Mouse (Mus musculus): ENCODE results near the gene Gpx8. TPM values are rescaled to one million over a fixed set of nuclear protein-coding genes. Genes with fewer than 3 reads are reported as not detected.

The Gpx8 gene
- polyA plus RNA-seq, 1 experiment from 2014 or later = 172 TPM

GRCm38 (mm10) chr13:113055826-113056225 lies 9.6 kb upstream of the Gpx8 start:
- WGBS = 25% methylated on average over 8 of the region's 8 CpGs
- H3K9me3 ChIP-seq (ENCODE audit: control insufficient read depth, low read length) = no peaks in the 10 kb centered on the region
- H3K27me3 ChIP-seq (ENCODE audit: control insufficient read depth, insufficient read depth, low read depth, low read length) = no peaks in the 10 kb centered on the region
- no peak overlapping the region for H3K27ac ChIP-seq (ENCODE audit: low read length)
- no peaks in the 10 kb centered on the region for H3K36me3 ChIP-seq (ENCODE audit: control insufficient read depth, insufficient read depth, low read length)
- H3K4me1 ChIP-seq (replicated peaks; ENCODE audit: control insufficient read depth, insufficient read depth, low read length) = no peaks in the 10 kb centered on the region
- no peak overlapping the region for H3K4me2 ChIP-seq (ENCODE audit: low read depth, low read length)
- no peak for ATAC-seq (ENCODE audit: low read depth)
- no peak overlapping the region for H3K4me3 ChIP-seq (ENCODE audit: low read length)
- no peak overlapping the region for H3K9ac ChIP-seq (ENCODE audit: low read length)

GRCm38 (mm10) chr13:113054230-113054629 lies 8.0 kb upstream of the Gpx8 start:
- H3K9me3 ChIP-seq (ENCODE audit: control insufficient read depth, low read length) = no peaks in the 10 kb centered on the region
- no peak overlapping the region for H3K4me3 ChIP-seq (ENCODE audit: low read length)
- no peak for ATAC-seq (ENCODE audit: low read depth)
- H3K36me3 ChIP-seq (ENCODE audit: control insufficient read depth, insufficient read depth, low read length) = no peaks in the 10 kb centered on the region
- no peak overlapping the region for H3K9ac ChIP-seq (ENCODE audit: low read length)
- WGBS = 82% methylated on average over 8 of the region's 8 CpGs
- no peak overlapping the region for H3K27ac ChIP-seq (ENCODE audit: low read length)
- no peaks in the 10 kb centered on the region for H3K4me1 ChIP-seq (replicated peaks; ENCODE audit: control insufficient read depth, insufficient read depth, low read length)
- H3K4me2 ChIP-seq (ENCODE audit: low read depth, low read length) = no peak overlapping the region
- no peaks in the 10 kb centered on the region for H3K27me3 ChIP-seq (ENCODE audit: control insufficient read depth, insufficient read depth, low read depth, low read length)

- Histone ChIP-seq H3K27me3 (ENCODE audit: control insufficient read depth, insufficient read depth, low read depth, low read length) (no peaks in the 10 kb centered on the region), H3K36me3 (ENCODE audit: control insufficient read depth, insufficient read depth, low read length) (peaks cover 5% of the 10 kb centered on the region), H3K4me3 (ENCODE audit: low read length) (no peak overlapping the region), H3K27ac (ENCODE audit: low read length) (no peak overlapping the region), H3K4me1 (replicated peaks; ENCODE audit: control insufficient read depth, insufficient read depth, low read length) (peaks cover 9% of the 10 kb centered on the region; the same call in 1 of the 2 replicates), H3K4me2 (ENCODE audit: low read depth, low read length) (no peak overlapping the region), H3K9ac (ENCODE audit: low read length) (no peak overlapping the region), H3K9me3 (ENCODE audit: control insufficient read depth, low read length) (no peaks in the 10 kb centered on the region)
- 43% methylated on average over 3 of the region's 3 CpGs for WGBS
- ATAC-seq (ENCODE audit: low read depth) = no peak
Observed at GRCm38 (mm10) chr13:113047647-113048046, 1.4 kb upstream of the Gpx8 start.

GRCm38 (mm10) chr13:113047018-113047417 lies 808 bp upstream of the Gpx8 start:
- peak; percentile 8; the same call in 1 of the 2 replicates for ATAC-seq (ENCODE audit: low read depth)
- Histone ChIP-seq H3K27me3 (ENCODE audit: control insufficient read depth, insufficient read depth, low read depth, low read length) (no peaks in the 10 kb centered on the region), H3K4me1 (replicated peaks; ENCODE audit: control insufficient read depth, insufficient read depth, low read length) (peaks cover 9% of the 10 kb centered on the region; the same call in 1 of the 2 replicates), H3K9ac (ENCODE audit: low read length) (no peak overlapping the region), H3K4me3 (ENCODE audit: low read length) (no peak overlapping the region), H3K9me3 (ENCODE audit: control insufficient read depth, low read length) (no peaks in the 10 kb centered on the region), H3K36me3 (ENCODE audit: control insufficient read depth, insufficient read depth, low read length) (peaks cover 8% of the 10 kb centered on the region), H3K27ac (ENCODE audit: low read length) (no peak overlapping the region), H3K4me2 (ENCODE audit: low read depth, low read length) (no peak overlapping the region)

- peak overlapping the region; percentile 83 for H3K27ac ChIP-seq (ENCODE audit: low read length)
- H3K36me3 ChIP-seq (ENCODE audit: control insufficient read depth, insufficient read depth, low read length) = peaks cover 9% of the 10 kb centered on the region
- no peaks in the 10 kb centered on the region for H3K27me3 ChIP-seq (ENCODE audit: control insufficient read depth, insufficient read depth, low read depth, low read length)
- H3K9ac ChIP-seq (ENCODE audit: low read length) = peak overlapping the region; percentile 71
- 3% methylated on average over 18 of the region's 18 CpGs for WGBS
- H3K4me1 ChIP-seq (replicated peaks; ENCODE audit: control insufficient read depth, insufficient read depth, low read length) = peaks cover 9% of the 10 kb centered on the region; the same call in 1 of the 2 replicates
- no peaks in the 10 kb centered on the region for H3K9me3 ChIP-seq (ENCODE audit: control insufficient read depth, low read length)
- peak overlapping the region; percentile 59 for H3K4me3 ChIP-seq (ENCODE audit: low read length)
- ATAC-seq (ENCODE audit: low read depth) = no peak
- H3K4me2 ChIP-seq (ENCODE audit: low read depth, low read length) = peak overlapping the region; percentile 78
Observed at GRCm38 (mm10) chr13:113045458-113046110, 626 bp downstream of the Gpx8 start.

GRCm38 (mm10) chr13:113044876-113045275 lies 1.3 kb downstream of the Gpx8 start:
- Histone ChIP-seq H3K27ac (ENCODE audit: low read length) (0 out of 2 replicates have a peak overlapping the region, but pooled peaks have one; percentile 19), H3K27me3 (ENCODE audit: control insufficient read depth, insufficient read depth, low read depth, low read length) (no peaks in the 10 kb centered on the region), H3K4me2 (ENCODE audit: low read depth, low read length) (peak overlapping the region; percentile 78), H3K9ac (ENCODE audit: low read length) (peak overlapping the region; percentile 71), H3K9me3 (ENCODE audit: control insufficient read depth, low read length) (no peaks in the 10 kb centered on the region), H3K4me1 (replicated peaks; ENCODE audit: control insufficient read depth, insufficient read depth, low read length) (peaks cover 9% of the 10 kb centered on the region; the same call in 1 of the 2 replicates), H3K36me3 (ENCODE audit: control insufficient read depth, insufficient read depth, low read length) (peaks cover 9% of the 10 kb centered on the region), H3K4me3 (ENCODE audit: low read length) (peak overlapping the region; percentile 59)
- ATAC-seq (ENCODE audit: low read depth) = no peak
- WGBS = 16% methylated on average over 3 of the region's 3 CpGs

GRCm38 (mm10) chr13:113035852-113036251 lies 10.4 kb downstream of the Gpx8 start:
- peak; percentile 91 for ATAC-seq (ENCODE audit: low read depth)
- WGBS = 0% methylated on average over 4 of the region's 4 CpGs
- peaks cover 25% of the 10 kb centered on the region for H3K27me3 ChIP-seq (ENCODE audit: control insufficient read depth, insufficient read depth, low read depth, low read length)

GRCm38 (mm10) chr13:113034950-113035421 lies 11.2 kb downstream of the Gpx8 start, which contains the start of gene Cdc20b:
Gene Cdc20b (plus strand): TSS chr13:113035111.
- peak; percentile 57; the same call in 1 of the 2 replicates for ATAC-seq (ENCODE audit: low read depth)
- Histone ChIP-seq H3K36me3 (ENCODE audit: control insufficient read depth, insufficient read depth, low read length) (no peaks in the 10 kb centered on the region), H3K4me2 (ENCODE audit: low read depth, low read length) (peak within 1 kb of the TSS; percentile 99), H3K4me3 (ENCODE audit: low read length) (peak within 1 kb of the TSS; percentile 64), H3K9ac (ENCODE audit: low read length) (peak within 1 kb of the TSS; percentile 70), H3K27me3 (ENCODE audit: control insufficient read depth, insufficient read depth, low read depth, low read length) (peaks cover 27% of the 10 kb centered on the region), H3K4me1 (replicated peaks; ENCODE audit: control insufficient read depth, insufficient read depth, low read length) (peaks cover 23% of the 10 kb centered on the region), H3K9me3 (ENCODE audit: control insufficient read depth, low read length) (no peaks in the 10 kb centered on the region), H3K27ac (ENCODE audit: low read length) (no peak within 1 kb of the TSS)
- WGBS = under 1% methylated on average over 46 of the region's 46 CpGs

More at GRCm38 (mm10) chr13:113035852-113036251, 10.4 kb downstream of the Gpx8 start:
- Histone ChIP-seq H3K9me3 (ENCODE audit: control insufficient read depth, low read length) (no peaks in the 10 kb centered on the region), H3K9ac (ENCODE audit: low read length) (no peak overlapping the region), H3K4me1 (replicated peaks; ENCODE audit: control insufficient read depth, insufficient read depth, low read length) (peaks cover 23% of the 10 kb centered on the region), H3K4me2 (ENCODE audit: low read depth, low read length) (peak overlapping the region; percentile 99), H3K4me3 (ENCODE audit: low read length) (peak overlapping the region; percentile 64), H3K36me3 (ENCODE audit: control insufficient read depth, insufficient read depth, low read length) (no peaks in the 10 kb centered on the region), H3K27ac (ENCODE audit: low read length) (no peak overlapping the region)

GRCm38 (mm10) chr13:113034271-113034886 lies 11.8 kb downstream of the Gpx8 start:
- peak overlapping the region; percentile 99 for H3K4me2 ChIP-seq (ENCODE audit: low read depth, low read length)
- H3K27ac ChIP-seq (ENCODE audit: low read length) = no peak overlapping the region
- no peaks in the 10 kb centered on the region for H3K36me3 ChIP-seq (ENCODE audit: control insufficient read depth, insufficient read depth, low read length)
- H3K4me3 ChIP-seq (ENCODE audit: low read length) = peak overlapping the region; percentile 64
- ATAC-seq (ENCODE audit: low read depth) = no peak
- WGBS = 1% methylated on average over 11 of the region's 11 CpGs
- H3K27me3 ChIP-seq (ENCODE audit: control insufficient read depth, insufficient read depth, low read depth, low read length) = peaks cover 27% of the 10 kb centered on the region
- H3K9me3 ChIP-seq (ENCODE audit: control insufficient read depth, low read length) = no peaks in the 10 kb centered on the region
- peak overlapping the region; percentile 70 for H3K9ac ChIP-seq (ENCODE audit: low read length)
- peaks cover 23% of the 10 kb centered on the region for H3K4me1 ChIP-seq (replicated peaks; ENCODE audit: control insufficient read depth, insufficient read depth, low read length)

Data from lung, embryonic 16.5 days (tissue).